Comparison of ENCODE assay signal across 8 mouse cellular contexts in genomic region chr7:138906441-138906840, GRCm38 (mm10). TPM values are rescaled to one million over a fixed set of nuclear protein-coding genes. Genes with fewer than 3 reads are reported as not detected.
DNase-seq lines count a peak whose midpoint lies in the region; ATAC-seq and TF ChIP-seq lines count a peak whose summit lies in the region.

No protein-coding gene starts in this region.

- H3K36me3 ChIP-seq in kidney, embryonic 15.5 days: no peaks in the 10 kb centered on the region
- H3K36me3 ChIP-seq in embryonic facial prominence, embryonic 15.5 days: no peaks in the 10 kb centered on the region
- peaks cover 2% of the 10 kb centered on the region; the same call in 1 of the 2 replicates for H3K36me3 ChIP-seq in limb, embryonic 15.5 days
- no peaks in the 10 kb centered on the region for H3K36me3 ChIP-seq in myocyte (ENCODE audit: control insufficient read depth, insufficient read depth)

- H3K27ac ChIP-seq in kidney, embryonic 15.5 days: peak overlapping the region; percentile 45; the same call in 1 of the 2 replicates
- H3K27ac ChIP-seq in embryonic facial prominence, embryonic 15.5 days (replicated peaks): peak overlapping the region; percentile 44; the same call in 1 of the 2 replicates
- H3K27ac ChIP-seq in limb, embryonic 15.5 days: peak overlapping the region; percentile 50; the same call in 1 of the 2 replicates

- 0 out of 2 replicates have a peak overlapping the region, but pooled peaks have one; percentile 2 for H3K9ac ChIP-seq in kidney, embryonic 15.5 days
- H3K9ac ChIP-seq in embryonic facial prominence, embryonic 15.5 days: no peak overlapping the region
- H3K9ac ChIP-seq in limb, embryonic 15.5 days: 0 out of 2 replicates have a peak overlapping the region, but pooled peaks have one; percentile 2

- WGBS in kidney, embryonic 15.5 days: 74% methylated on average over 1 of the region's 1 CpGs
- WGBS in embryonic facial prominence, embryonic 15.5 days: 75% methylated on average over 1 of the region's 1 CpGs
- WGBS in limb, embryonic 15.5 days: 77% methylated on average over 1 of the region's 1 CpGs

- no peaks in the 10 kb centered on the region for H3K9me3 ChIP-seq in kidney, embryonic 15.5 days (replicated peaks)
- H3K9me3 ChIP-seq in embryonic facial prominence, embryonic 15.5 days (replicated peaks): no peaks in the 10 kb centered on the region
- H3K9me3 ChIP-seq in limb, embryonic 15.5 days: no peaks in the 10 kb centered on the region

- no peak for TF ChIP-seq POLR2A in myocyte (IDR thresholded peaks at IDR 0.05; ENCODE audit: insufficient read length, low read depth)

- H3K79me2 ChIP-seq in myocyte (ENCODE audit: control insufficient read depth, insufficient read depth): peaks cover 68% of the 10 kb centered on the region

- peak overlapping the region; percentile 80 for H3K4me2 ChIP-seq in kidney, embryonic 15.5 days
- H3K4me2 ChIP-seq in embryonic facial prominence, embryonic 15.5 days (replicated peaks): peak overlapping the region; percentile 80
- H3K4me2 ChIP-seq in limb, embryonic 15.5 days: peak overlapping the region; percentile 79
- peak overlapping the region; percentile 98 for H3K4me2 ChIP-seq in myocyte (ENCODE audit: low read depth)

- no peak overlapping the region for H3ac ChIP-seq in myocyte (ENCODE audit: control insufficient read depth, insufficient read length)

- H3K4me1 ChIP-seq in kidney, embryonic 15.5 days: peaks cover 46% of the 10 kb centered on the region
- peaks cover 37% of the 10 kb centered on the region for H3K4me1 ChIP-seq in embryonic facial prominence, embryonic 15.5 days
- peaks cover 41% of the 10 kb centered on the region for H3K4me1 ChIP-seq in limb, embryonic 15.5 days

- H3K27me3 ChIP-seq in kidney, embryonic 15.5 days: no peaks in the 10 kb centered on the region; the same call in 1 of the 2 replicates
- no peaks in the 10 kb centered on the region for H3K27me3 ChIP-seq in embryonic facial prominence, embryonic 15.5 days
- no peaks in the 10 kb centered on the region for H3K27me3 ChIP-seq in limb, embryonic 15.5 days
- no peaks in the 10 kb centered on the region for H3K27me3 ChIP-seq in myocyte (ENCODE audit: control insufficient read depth, insufficient read depth, insufficient read length)

- H3K4me3 ChIP-seq in kidney, embryonic 15.5 days (replicated peaks): peak overlapping the region; percentile 26
- H3K4me3 ChIP-seq in embryonic facial prominence, embryonic 15.5 days (replicated peaks): peak overlapping the region; percentile 86
- peak overlapping the region; percentile 66 for H3K4me3 ChIP-seq in limb, embryonic 15.5 days
- peak overlapping the region; percentile 49 for H3K4me3 ChIP-seq in myocyte

- ATAC-seq in kidney, embryonic 15.5 days (replicated peaks; ENCODE audit: low FRiP score): no peak
- no peak for ATAC-seq in embryonic facial prominence, embryonic 15.5 days (ENCODE audit: insufficient number of reproducible peaks, low FRiP score, low TSS enrichment, low read depth)
- ATAC-seq in limb, embryonic 15.5 days (ENCODE audit: insufficient number of reproducible peaks, low FRiP score, low TSS enrichment, low read depth): no peak

- no peak for DNase-seq in kidney, postnatal 4 days
- DNase-seq in embryo, embryonic 10 days (ENCODE audit: low spot score): no peak
- DNase-seq in right cerebral cortex, adult 18-20 months: no peak
- no peak for DNase-seq in thymus, postnatal 14 days

TF ChIP-seq in myocyte, 11 proteins besides CTCF, POLR2A, EP300 and RAD21:
- TF ChIP-seq USF1 (IDR thresholded peaks at IDR 0.05; ENCODE audit: low read depth) (no peak), MYOG (IDR thresholded peaks at IDR 0.05; ENCODE audit: control insufficient read depth in 1 of 3, insufficient read depth in 1 of 3, insufficient read length in 2 of 3, low read depth in 2 of 3) (no peak), E2F4 (IDR thresholded peaks at IDR 0.05; ENCODE audit: insufficient read depth) (no peak), MYOD1 (IDR thresholded peaks at IDR 0.05; ENCODE audit: control insufficient read depth in 1 of 3, insufficient read length in 2 of 3, low read depth in 2 of 3) (no peak), REST (IDR thresholded peaks at IDR 0.05; ENCODE audit: insufficient read depth, insufficient read length) (no peak), MAX (IDR thresholded peaks at IDR 0.05; ENCODE audit: low read depth) (no peak), POLR2AphosphoS2 (IDR thresholded peaks at IDR 0.05; ENCODE audit: insufficient read length, low read depth) (no peak), SRF (IDR thresholded peaks at IDR 0.05; ENCODE audit: control insufficient read depth, insufficient read length, low read depth) (no peak), CEBPB (IDR thresholded peaks at IDR 0.05; ENCODE audit: insufficient read depth, poor library complexity, severe bottlenecking) (no peak), TCF12 (IDR thresholded peaks at IDR 0.05; ENCODE audit: insufficient read depth, poor library complexity, severe bottlenecking) (no peak), TCF3 (IDR thresholded peaks at IDR 0.05; ENCODE audit: insufficient read length, low read depth) (no peak)
TF ChIP-seq in myocyte: peak in this region for 0.

RNA-seq across cellular contexts. Expression of gene Bnip3, which starts 2.9 kb away (rescaled TPM):
- 105 and 106 TPM in 2 replicates for polyA plus RNA-seq in kidney, embryonic 15.5 days (2015; fragmentation: Nextera tagmentation; extraction: Ambion mirVana)
- 97.6 and 119 TPM in 2 replicates for polyA plus RNA-seq in embryonic facial prominence, embryonic 15.5 days (2015; fragmentation: Nextera tagmentation; extraction: Ambion mirVana)
- 130 and 138 TPM in 2 replicates for polyA plus RNA-seq in limb, embryonic 15.5 days (2015; fragmentation: Nextera tagmentation; extraction: Ambion mirVana)
- polyA plus RNA-seq in myocyte (2012; fragmentation: generic; extraction: Trizol): 49.7 TPM

RNA-seq across cellular contexts. Expression of gene Jakmip3, which starts 34.1 kb away (rescaled TPM):
- polyA plus RNA-seq in kidney, embryonic 15.5 days (2015; fragmentation: Nextera tagmentation; extraction: Ambion mirVana): 0.19 and 0.22 TPM in 2 replicates
- 0.55 and 0.56 TPM in 2 replicates for polyA plus RNA-seq in embryonic facial prominence, embryonic 15.5 days (2015; fragmentation: Nextera tagmentation; extraction: Ambion mirVana)
- polyA plus RNA-seq in limb, embryonic 15.5 days (2015; fragmentation: Nextera tagmentation; extraction: Ambion mirVana): 0.49 and 0.67 TPM in 2 replicates
- polyA plus RNA-seq in myocyte (2012; fragmentation: generic; extraction: Trizol): 0.01 TPM

Comparison
In these comparisons a context has a peak if more than half of its experiments do, and no peak if none do; other contexts are left out.
1. H3K4me3 ChIP-seq: peak in every context shown above with its lines; median percentile 86 in embryonic facial prominence, embryonic 15.5 days; 66 in limb, embryonic 15.5 days; 49 in myocyte; 26 in kidney, embryonic 15.5 days.